Mouse (Mus musculus): ENCODE measurements around the gene Hemk1. TPM values are rescaled to one million over a fixed set of nuclear protein-coding genes. Genes with fewer than 3 reads are reported as not detected.

Gene Hemk1
- total and polyA plus RNA-seq, 2 experiments from 2014 or later, result 4.8 to 12.3 TPM

DNA sequence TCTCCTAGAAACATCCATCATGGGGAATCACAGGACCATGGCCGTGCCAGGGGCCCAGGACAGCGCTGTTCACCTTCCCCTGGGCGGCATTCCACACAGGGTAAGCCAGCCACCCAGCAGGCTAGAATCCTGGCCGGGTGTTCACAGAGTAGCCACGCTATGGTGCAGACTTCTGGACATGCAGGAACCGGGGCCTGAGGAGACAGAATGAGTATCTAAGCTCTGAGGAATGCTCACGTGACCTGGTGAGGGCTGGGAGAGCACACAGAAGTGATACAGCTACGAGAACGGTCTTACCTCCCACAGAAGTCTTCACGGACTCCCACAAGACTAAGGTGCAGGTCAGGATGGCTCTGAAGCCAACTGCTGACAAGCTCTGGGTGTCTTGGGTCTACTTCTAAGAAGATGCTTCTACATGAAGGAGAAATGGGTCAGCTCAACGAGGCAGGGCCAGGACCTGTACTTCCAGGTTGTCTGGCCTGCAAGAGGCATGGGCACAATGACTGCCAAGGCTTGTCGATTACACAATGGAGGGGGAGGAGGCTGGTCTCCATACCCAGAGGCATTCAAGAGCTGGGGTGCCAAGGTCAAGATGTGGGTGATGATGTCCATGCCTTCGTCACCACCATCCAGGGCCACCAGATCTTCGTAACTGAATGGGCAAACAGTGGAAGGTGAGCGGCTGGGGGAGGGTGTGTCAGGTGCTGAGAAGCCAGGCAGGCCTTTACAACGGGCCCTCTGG is 10.1 kb downstream of the Hemk1 start:
- H3K9ac ChIP-seq (replicated peaks; ENCODE audit: low read depth, low read length), result no peak overlapping the region

DNA sequence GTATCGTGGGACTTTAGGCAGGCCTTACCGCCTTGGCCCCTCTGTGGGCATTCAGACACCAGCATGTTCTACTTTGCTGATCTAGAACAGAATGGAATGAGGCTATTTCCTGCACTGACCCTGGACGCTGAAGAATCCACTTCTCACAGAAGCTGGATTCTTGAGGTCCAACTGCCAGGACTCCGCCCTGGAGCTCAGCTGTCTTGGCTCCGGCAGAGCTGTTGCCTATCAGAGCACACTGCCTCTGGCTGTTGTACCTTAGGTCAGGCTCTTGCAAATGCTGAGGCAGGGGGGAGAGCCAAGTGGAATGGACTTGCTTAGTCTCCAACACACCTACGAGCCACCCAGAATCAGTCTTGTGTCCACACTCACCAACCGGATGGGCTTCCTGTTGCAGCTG is 12.2 kb downstream of the Hemk1 start:
- Histone ChIP-seq H3K36me3 (replicated peaks; ENCODE audit: control insufficient read depth, insufficient read depth, low read length) (no peaks in the 10 kb centered on the region), H3K4me1 (ENCODE audit: control insufficient read depth, insufficient read depth) (peaks cover 43% of the 10 kb centered on the region), H3K27ac (ENCODE audit: low read depth) (peak overlapping the region; percentile 90), H3K4me2 (ENCODE audit: low read depth, low read length) (no peak overlapping the region), H3K9ac (replicated peaks; ENCODE audit: low read depth, low read length) (no peak overlapping the region), H3K4me3 (ENCODE audit: low read depth, low read length) (no peak overlapping the region), H3K9me3 (replicated peaks; ENCODE audit: control insufficient read depth, low read length) (no peaks in the 10 kb centered on the region), H3K27me3 (ENCODE audit: control insufficient read depth, insufficient read depth, low read length) (no peaks in the 10 kb centered on the region)
- no peak for TF ChIP-seq CTCF (IDR thresholded peaks at IDR 0.05; ENCODE audit: low read depth)
- no peak for TF ChIP-seq EP300 (IDR thresholded peaks at IDR 0.05; ENCODE audit: low read depth)
- ATAC-seq (ENCODE audit: insufficient read depth, low read depth), result no peak
- peak; percentile 45 for DNase-seq (ENCODE audit: low spot score)
- WGBS, result 48% methylated on average over 7 of the region's 7 CpGs

More for the DNA sequence above, 10.1 kb downstream of the Hemk1 start:
- TF ChIP-seq EP300 (IDR thresholded peaks at IDR 0.05; ENCODE audit: low read depth) (no peak), CTCF (IDR thresholded peaks at IDR 0.05; ENCODE audit: low read depth) (no peak)
- ATAC-seq (ENCODE audit: insufficient read depth, low read depth) (no peak), DNase-seq (ENCODE audit: low spot score) (no peak)
- Histone ChIP-seq H3K4me2 (ENCODE audit: low read depth, low read length) (no peak overlapping the region), H3K27me3 (ENCODE audit: control insufficient read depth, insufficient read depth, low read length) (no peaks in the 10 kb centered on the region), H3K4me1 (ENCODE audit: control insufficient read depth, insufficient read depth) (peaks cover 34% of the 10 kb centered on the region), H3K4me3 (ENCODE audit: low read depth, low read length) (no peak overlapping the region), H3K36me3 (replicated peaks; ENCODE audit: control insufficient read depth, insufficient read depth, low read length) (peaks cover 8% of the 10 kb centered on the region), H3K27ac (ENCODE audit: low read depth) (no peak overlapping the region), H3K9me3 (replicated peaks; ENCODE audit: control insufficient read depth, low read length) (no peaks in the 10 kb centered on the region)
- 75% methylated on average over 16 of the region's 16 CpGs for WGBS

DNA sequence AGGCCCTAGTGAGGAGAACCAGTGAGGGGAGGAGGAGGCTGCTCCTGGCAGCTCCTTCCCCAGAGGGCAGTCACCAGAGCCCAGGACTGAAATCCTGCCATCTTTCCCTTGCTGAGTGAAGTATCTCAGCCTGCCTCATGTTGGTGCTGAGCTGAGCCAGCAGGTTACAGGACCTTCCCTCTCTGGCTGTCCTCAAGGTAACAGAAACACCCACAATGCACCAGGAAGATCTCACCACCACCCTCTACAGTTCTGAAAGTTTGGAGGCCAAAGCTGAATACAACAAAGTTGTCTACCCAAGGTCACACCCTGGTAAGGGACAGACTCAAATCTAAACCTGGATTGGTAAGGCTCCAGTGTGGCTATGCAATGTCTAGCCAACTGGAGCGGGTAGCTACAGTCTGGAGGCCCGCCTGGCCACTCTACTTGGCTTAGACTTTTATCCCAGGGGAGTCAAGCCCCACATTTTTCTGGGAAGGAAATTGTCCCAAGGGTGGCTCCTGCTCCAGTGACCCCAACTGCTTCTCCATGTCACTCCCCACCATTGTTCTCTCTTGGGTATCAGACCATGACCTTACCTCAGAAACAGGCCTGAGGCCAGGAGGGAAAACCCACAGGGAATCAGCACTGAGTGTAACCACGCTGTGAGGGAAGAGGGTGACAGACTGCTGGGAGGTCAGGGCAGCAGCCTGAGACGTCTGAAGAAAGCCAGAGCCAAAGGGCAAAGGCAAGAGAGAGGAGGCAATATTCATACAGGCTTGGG is 13.2 kb downstream of the Hemk1 start:
- H3K27ac ChIP-seq (ENCODE audit: low read depth), result peak overlapping the region; percentile 90
- H3K4me2 ChIP-seq (ENCODE audit: low read depth, low read length), result no peak overlapping the region
- 60% methylated on average over 4 of the region's 4 CpGs for WGBS
- DNase-seq (ENCODE audit: low spot score), result no peak
- H3K4me3 ChIP-seq (ENCODE audit: low read depth, low read length), result no peak overlapping the region
- H3K9me3 ChIP-seq (replicated peaks; ENCODE audit: control insufficient read depth, low read length), result no peaks in the 10 kb centered on the region
- ATAC-seq (ENCODE audit: insufficient read depth, low read depth), result no peak
- peaks cover 43% of the 10 kb centered on the region for H3K4me1 ChIP-seq (ENCODE audit: control insufficient read depth, insufficient read depth)
- H3K36me3 ChIP-seq (replicated peaks; ENCODE audit: control insufficient read depth, insufficient read depth, low read length), result no peaks in the 10 kb centered on the region
- no peak overlapping the region for H3K9ac ChIP-seq (replicated peaks; ENCODE audit: low read depth, low read length)
- TF ChIP-seq EP300 (IDR thresholded peaks at IDR 0.05; ENCODE audit: low read depth) (no peak), CTCF (IDR thresholded peaks at IDR 0.05; ENCODE audit: low read depth) (no peak)
- no peaks in the 10 kb centered on the region for H3K27me3 ChIP-seq (ENCODE audit: control insufficient read depth, insufficient read depth, low read length)

GRCm38 (mm10) chr9:107323558-107323957 is 14.6 kb downstream of the Hemk1 start:
- Histone ChIP-seq H3K27me3 (ENCODE audit: control insufficient read depth, insufficient read depth, low read length) (no peaks in the 10 kb centered on the region), H3K9ac (replicated peaks; ENCODE audit: low read depth, low read length) (no peak overlapping the region), H3K9me3 (replicated peaks; ENCODE audit: control insufficient read depth, low read length) (no peaks in the 10 kb centered on the region), H3K4me1 (ENCODE audit: control insufficient read depth, insufficient read depth) (peaks cover 43% of the 10 kb centered on the region), H3K4me3 (ENCODE audit: low read depth, low read length) (no peak overlapping the region), H3K36me3 (replicated peaks; ENCODE audit: control insufficient read depth, insufficient read depth, low read length) (no peaks in the 10 kb centered on the region), H3K27ac (ENCODE audit: low read depth) (peak overlapping the region; percentile 90), H3K4me2 (ENCODE audit: low read depth, low read length) (no peak overlapping the region)
- TF ChIP-seq EP300 (IDR thresholded peaks at IDR 0.05; ENCODE audit: low read depth) (peak; percentile 100), CTCF (IDR thresholded peaks at IDR 0.05; ENCODE audit: low read depth) (no peak)
- DNase-seq (ENCODE audit: low spot score) (peak; percentile 89), ATAC-seq (ENCODE audit: insufficient read depth, low read depth) (peak; percentile 87)
- WGBS, result 3% methylated on average over 6 of the region's 6 CpGs

GRCm38 (mm10) chr9:107322461-107323050 is 15.6 kb downstream of the Hemk1 start:
- no peak for DNase-seq (ENCODE audit: low spot score)
- Histone ChIP-seq H3K4me3 (ENCODE audit: low read depth, low read length) (no peak overlapping the region), H3K4me2 (ENCODE audit: low read depth, low read length) (no peak overlapping the region), H3K4me1 (ENCODE audit: control insufficient read depth, insufficient read depth) (peaks cover 43% of the 10 kb centered on the region), H3K27ac (ENCODE audit: low read depth) (peak overlapping the region; percentile 90), H3K9me3 (replicated peaks; ENCODE audit: control insufficient read depth, low read length) (no peaks in the 10 kb centered on the region), H3K36me3 (replicated peaks; ENCODE audit: control insufficient read depth, insufficient read depth, low read length) (no peaks in the 10 kb centered on the region), H3K9ac (replicated peaks; ENCODE audit: low read depth, low read length) (no peak overlapping the region), H3K27me3 (ENCODE audit: control insufficient read depth, insufficient read depth, low read length) (no peaks in the 10 kb centered on the region)
- ATAC-seq (ENCODE audit: insufficient read depth, low read depth), result no peak
- WGBS, result 61% methylated on average over 8 of the region's 8 CpGs
- TF ChIP-seq CTCF (IDR thresholded peaks at IDR 0.05; ENCODE audit: low read depth) (no peak), EP300 (IDR thresholded peaks at IDR 0.05; ENCODE audit: low read depth) (no peak)
